Mouse (Mus musculus): Measurements from ENCODE around the gene Basp1.

Basp1 gene

DNA sequence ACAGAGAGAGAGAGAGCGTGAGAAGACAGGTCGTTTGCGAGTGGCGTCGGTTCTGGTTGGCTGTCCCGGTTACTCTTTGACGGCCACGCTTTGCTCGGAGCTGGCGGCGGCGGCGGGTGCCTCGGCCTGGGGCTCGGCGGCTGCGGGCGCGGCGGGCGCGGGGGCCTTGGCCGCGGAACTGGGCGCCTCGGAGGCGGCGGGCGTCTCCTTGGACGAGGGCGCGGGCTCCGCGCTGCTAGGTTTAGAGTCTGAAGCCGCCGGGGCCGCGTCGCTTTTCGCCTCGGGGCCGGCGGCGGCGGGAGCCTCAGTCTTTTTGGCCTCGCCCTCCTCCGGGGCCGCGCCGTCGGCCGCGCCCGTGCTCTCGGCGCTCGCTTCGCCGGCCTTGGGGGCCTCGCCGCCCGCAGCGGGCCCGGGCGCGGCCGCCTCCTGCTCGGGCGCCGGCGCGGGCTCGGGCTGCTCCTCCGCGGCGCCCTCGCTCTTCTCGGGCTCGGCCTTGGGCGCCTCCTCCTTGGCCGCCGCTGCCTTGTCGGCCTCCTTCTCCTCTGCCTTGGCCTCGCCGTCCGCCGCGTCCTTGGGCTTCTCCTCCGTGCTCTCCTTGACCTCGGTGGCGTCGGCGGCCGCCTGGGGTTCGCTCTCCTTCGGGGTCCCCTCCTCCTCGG is 49.3 kb downstream of the Basp1 start:
- no peak for DNase-seq (ENCODE audit: low spot score)

DNA sequence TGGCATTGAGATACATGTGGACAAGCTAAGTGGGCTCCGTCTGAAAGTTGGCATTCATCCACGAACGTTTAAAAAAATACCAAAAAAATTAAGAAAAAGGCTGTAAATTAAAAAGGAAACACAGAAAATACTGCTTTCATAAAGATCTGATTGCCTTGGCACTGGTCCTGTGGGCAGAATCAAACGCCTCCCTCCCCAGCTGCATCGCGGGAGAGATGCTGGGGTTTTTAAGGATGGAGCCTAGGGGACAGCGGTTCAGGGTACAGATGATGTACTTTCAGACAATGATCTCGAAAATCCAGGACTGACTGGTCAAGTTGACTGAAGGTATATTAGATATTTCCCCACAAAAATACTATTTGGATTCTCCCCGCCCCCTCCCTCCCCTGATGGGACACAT is 49.9 kb downstream of the Basp1 start:
- no peak for DNase-seq (ENCODE audit: low spot score)

DNA sequence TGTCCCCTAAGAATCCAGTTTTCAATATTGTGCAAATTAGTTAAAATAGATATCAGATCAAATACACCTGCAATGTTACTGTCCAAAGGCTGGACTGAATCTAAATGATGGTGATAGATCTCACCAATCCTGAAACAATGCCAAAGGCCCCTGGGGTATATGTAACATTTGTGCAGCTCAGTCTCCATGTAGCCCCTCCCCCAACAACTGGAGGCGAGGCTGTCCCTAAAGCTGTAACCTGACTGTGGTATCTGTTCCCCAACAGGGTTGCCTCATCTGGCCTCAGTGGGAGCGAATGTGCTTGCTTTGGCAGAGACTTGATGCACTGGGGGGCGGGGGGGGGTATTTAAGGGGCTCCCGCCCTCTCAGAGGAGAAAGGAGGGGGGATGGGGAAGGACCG is 52.7 kb downstream of the Basp1 start:
- no peak for DNase-seq (ENCODE audit: low spot score)

DNA sequence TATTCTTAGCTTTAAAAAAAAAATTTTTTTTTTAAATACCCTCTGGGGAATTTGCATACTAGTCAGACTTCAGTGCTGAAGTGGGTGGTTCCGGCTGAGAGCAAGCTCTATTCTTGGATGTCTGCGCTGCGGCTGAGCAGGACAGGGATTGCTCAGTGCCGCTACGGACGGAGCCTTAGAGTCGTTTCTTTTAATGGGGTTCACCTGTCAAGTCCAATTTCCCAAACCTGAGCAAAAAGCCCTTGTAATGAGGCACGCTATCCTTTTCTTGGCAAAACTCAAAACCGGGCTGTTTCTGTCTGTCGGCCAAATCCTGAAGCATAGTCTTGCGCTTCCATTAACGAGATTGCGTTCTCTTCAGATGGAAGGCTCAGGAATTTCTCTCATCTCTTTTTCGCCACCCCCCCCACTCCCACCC is 54.9 kb downstream of the Basp1 start:
- DNase-seq (ENCODE audit: low spot score) = no peak

DNA sequence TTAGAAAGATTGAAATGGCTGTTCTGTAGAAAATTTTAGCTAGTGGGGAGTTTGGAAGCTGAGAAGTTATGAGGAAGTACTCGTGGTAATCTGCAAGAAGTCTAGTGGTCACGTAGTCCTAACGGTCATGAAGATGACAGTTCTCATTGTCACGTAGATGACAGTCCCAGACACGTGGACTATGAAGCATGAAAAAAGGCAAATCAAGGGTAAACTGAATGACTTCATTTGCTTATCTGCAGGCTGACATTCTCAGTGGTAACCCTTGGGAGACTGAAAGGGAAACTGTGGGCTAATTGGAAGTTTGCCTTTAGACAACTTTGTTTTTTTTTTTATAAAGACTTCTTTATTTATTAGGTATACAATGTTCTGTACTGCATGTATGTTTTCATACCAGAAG is 58.2 kb downstream of the Basp1 start:
- no peak for DNase-seq (ENCODE audit: low spot score)

DNA sequence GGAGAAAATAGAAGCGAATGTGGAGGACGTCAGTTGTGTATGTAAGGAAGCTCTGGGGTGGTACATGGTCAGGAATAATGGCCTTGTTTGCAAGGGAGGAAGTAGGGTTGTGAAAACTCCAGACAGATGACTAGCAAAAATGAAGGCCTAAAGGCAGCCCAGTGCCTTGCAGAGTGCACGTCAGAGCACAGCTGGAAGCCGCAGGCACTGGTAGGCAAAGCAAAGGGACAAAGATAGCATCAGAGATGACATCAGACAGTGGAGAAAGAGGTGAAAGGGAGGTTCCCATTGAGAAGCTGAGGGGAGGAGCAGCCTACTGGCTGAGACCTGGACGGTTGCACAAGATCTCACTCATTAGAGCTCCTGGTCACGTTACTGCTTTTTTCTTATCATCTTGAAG is 58.8 kb downstream of the Basp1 start:
- DNase-seq (ENCODE audit: low spot score) = no peak

DNA sequence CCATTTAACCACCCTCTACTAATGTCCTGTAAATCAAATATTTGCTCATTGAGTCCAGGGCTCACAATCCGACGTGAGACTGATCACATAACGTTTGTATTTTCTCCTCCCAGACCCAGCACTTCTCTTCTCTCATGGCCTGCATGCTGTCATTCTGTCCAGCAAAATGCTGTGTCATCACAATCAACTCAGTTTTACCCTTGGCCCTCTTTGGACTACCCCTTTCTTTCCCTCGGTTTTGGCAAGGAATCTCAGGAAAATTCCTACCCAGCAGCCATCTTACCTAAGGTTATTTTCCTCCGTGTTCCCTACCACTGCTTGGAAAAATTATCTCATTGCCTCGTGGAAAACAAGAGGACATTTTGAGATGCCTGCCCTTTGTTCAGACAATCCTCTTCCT is 60.1 kb downstream of the Basp1 start:
- DNase-seq (ENCODE audit: low spot score) = no peak

DNA sequence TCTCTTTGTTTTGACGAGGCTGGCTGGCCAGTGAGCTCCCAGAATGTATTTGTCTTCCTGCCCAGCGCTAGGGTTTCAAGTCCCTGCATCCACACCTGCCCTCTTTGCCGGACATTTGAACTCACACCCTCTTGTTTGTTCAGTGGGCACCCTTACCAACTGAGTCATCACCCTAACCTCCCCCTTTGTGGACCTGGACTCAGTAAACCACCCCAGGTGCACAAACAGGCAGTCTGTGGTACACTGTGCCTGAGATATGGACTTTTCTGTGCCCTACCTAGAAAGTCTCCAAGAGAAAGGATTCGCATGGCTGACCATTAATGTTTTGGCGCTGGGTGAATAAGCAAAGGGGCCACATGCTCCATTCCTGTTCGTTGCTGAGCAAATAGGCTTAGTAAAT is 70.3 kb downstream of the Basp1 start:
- DNase-seq (ENCODE audit: low spot score) = no peak

DNA sequence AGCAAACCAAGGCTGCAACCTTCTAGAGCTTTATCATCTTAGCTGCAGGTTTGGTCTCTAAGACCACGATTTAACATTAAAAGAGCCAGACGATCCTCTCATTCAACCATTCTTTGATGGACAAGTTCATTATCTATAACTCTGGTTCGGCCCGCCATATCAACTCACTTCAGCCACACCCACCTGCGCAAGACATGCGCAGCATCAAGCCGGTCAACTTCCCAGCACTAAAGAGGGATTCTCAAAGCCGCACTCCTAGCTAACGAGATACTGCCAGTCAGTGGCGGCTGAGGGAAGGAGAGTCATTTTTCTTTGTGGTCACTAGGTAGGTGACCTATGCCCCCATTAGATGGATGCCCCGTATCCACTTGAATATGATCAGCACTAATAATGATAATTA is 78.3 kb downstream of the Basp1 start:
- no peak for DNase-seq (ENCODE audit: low spot score)

DNA sequence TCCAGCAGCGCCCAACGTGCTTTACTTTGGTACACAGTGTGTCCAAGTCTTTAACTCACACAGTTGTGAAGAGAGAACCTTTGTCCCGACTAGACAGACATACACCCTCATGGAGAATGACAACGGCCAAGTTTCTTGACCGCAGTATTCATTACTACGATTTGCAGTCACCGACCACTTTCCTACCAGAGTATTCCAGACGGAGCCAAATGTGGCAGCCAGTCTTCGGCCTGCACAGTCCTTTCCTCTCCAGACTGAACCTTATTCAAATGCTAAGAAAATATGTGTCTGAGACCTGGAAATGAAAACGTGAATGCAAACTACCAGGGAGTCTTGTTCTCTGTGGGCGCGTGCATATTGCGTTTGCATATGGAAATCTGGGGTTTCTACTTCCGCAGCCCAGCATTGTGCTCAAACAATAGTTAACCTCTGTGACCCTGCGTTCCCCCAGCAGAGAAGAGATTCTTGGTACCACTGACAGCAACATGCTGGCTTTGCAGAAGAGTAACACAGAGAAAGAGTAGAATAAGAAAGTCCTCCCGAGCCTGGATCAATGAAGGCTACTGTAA is 81.6 kb downstream of the Basp1 start:
- DNase-seq (ENCODE audit: low spot score) = no peak

DNA sequence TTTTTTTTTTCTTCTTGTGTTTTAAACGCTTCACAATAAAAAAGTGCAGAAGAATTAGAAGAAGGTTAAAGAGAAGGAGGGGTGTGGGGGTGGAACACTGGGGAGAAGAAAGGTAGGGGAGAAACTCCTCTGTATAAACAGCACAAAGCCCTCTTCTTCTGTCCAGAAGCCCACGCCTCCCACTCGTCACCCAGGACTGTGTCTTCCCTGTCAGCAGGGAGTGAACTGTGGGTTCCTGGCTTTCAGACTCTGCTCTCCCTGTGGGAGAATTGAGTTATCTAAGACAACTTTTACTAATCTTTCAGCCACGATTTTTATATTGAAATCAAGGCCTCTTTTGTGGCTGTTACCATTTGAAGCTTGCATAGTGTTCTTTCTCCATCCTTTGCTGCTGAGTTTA is 82.6 kb downstream of the Basp1 start:
- no peak for DNase-seq (ENCODE audit: low spot score)

DNA sequence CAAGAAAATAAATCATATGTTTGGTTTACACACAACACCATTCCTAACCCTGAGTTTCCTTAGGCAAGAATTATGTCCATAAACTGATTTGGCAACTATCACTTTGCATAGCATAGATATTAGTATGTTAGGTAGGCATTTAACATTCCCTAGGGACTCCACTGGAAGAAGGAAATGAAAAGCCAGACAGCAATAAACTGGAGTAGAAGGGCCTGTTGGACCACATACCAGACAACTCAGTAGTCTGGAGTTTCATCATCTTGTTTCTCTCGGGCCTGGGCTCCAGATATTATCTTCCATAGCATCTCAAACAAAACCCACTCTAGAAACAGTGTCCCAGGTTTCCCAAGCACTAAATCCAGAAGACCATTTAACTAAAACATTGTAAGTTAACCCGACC is 91.0 kb downstream of the Basp1 start:
- no peak for DNase-seq (ENCODE audit: low spot score)

DNA sequence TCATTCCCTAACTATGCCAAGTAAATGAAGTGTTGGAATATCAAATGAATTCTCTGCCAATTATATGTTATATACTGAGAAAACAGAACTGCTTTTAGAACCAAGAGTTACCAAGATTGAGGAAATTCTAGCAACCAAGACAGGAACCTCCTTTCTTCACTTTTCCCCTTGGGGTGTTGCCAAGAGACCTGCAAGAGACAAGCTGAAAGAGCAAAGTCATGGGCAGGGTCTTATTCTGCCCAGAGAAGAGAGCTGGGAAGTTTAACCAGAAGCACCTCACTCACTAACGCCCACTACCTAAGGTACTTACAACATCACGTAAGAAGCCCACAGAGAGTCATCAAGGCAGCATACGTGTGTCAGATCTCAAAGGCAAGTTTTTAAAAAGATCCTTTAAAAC is 91.5 kb downstream of the Basp1 start:
- DNase-seq (ENCODE audit: low spot score) = no peak

DNA sequence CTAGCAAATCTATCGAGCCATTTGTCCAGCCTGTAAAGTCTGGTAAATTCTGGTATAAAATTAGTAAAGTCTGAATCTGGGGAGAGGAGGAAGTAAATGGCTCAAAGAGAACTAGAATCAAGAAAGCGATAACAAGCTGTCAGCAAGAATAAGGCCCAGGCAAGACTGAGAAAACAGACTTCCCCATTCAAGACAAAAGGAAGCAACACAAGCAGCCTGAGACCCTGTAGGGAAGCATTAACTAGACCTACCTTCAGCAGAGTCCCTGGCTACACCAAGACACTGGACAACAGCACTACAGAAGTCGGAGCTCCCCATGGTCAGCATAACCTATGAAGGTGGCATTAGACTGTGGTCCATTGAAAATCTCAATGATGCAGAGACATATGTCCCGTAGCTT is 91.9 kb downstream of the Basp1 start:
- DNase-seq (ENCODE audit: low spot score) = no peak

DNA sequence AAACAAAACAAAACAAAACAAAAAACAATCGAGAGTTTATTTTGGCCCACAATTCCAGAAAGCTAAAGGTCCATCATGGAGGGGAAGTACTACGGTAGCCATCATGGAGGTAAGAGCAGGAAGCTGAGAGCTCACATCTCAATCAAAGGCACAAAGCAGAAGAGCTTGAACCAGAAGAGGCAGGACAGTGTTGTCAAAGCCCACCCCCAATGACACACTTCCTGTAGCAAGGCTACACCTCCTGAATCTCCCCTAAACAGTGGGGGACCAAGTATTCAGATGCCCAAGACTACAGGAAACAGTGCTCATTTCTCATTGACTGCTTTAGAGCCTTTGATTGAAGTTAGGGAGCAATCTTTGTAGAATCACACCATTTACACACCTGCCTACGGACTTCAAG is 99.1 kb downstream of the Basp1 start:
- DNase-seq (ENCODE audit: low spot score) = no peak
